Comparison of ENCODE assay signal across 23 mouse cellular contexts in the genomic region with DNA sequence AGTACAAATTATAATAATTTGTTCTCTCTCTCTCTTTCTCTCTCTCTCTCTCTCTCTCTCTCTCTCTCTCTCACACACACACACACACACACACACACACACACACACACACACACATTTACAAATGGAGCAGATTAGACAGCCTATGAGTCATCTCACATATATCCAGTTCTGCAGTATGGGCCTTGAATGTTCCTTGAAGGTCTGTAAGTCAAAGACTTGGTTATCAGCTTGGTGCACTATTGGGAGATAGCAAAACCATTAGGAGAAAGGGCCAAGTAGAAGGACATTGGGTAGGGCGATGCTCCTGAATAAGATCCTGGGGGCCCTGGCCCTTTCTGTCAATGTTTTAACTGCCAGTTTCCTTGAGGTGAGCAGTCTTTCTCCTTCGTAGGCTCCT.
DNase-seq lines count a peak whose midpoint lies in the region; ATAC-seq and TF ChIP-seq lines count a peak whose summit lies in the region.
"Had no signal": no experiment of that assay in that cellular context is flagged by ENCODE, and none has a peak within 500 bp of the region (broad histone marks: within the 10 kb centered on the region; RNA-seq: fewer than 3 reads in every experiment).

No protein-coding gene starts in this region.

- TF ChIP-seq POLR2A in MEL (IDR thresholded peaks at IDR 0.05; ENCODE audit: control insufficient read depth in 1 of 2, insufficient read depth in 1 of 2, low read depth in 1 of 2, low read length in 2 of 2, poor library complexity in 1 of 2): no peak

- peak; percentile 4 for DNase-seq in midbrain, embryonic 11.5 days (ENCODE audit: low spot score, missing footprints)
- DNase-seq in midbrain, postnatal 0 days (ENCODE audit: low spot score): no peak
- DNase-seq in 3T3-L1 (ENCODE audit: low read depth, low spot score) (peak; percentile 16), MEL (ENCODE audit: low read depth, low spot score) (peak; percentile 16)
- no peak for DNase-seq in left cerebral cortex, adult 2 months (ENCODE audit: extremely low spot score in 1 of 2, low spot score in 2 of 2)
- DNase-seq: adrenal gland, adult 2 months; adrenal gland, postnatal 14 days; cerebellum, adult 11-12 months; cerebellum, adult 8-10 months; cerebellum, postnatal 10 days; cerebellum, postnatal 36 days; embryo, embryonic 11 days; gastrocnemius, postnatal 25 days; heart, adult 2 months had no signal

- TF ChIP-seq CTCF in midbrain, postnatal 0 days (IDR thresholded peaks at IDR 0.05): no peak
- no peak for TF ChIP-seq CTCF in MEL (IDR thresholded peaks at IDR 0.05 in 2 of 3, conservative IDR thresholded peaks at IDR 0.05 in 1 of 3; ENCODE audit: control insufficient read depth in 1 of 3, insufficient read depth in 1 of 3, low read depth in 2 of 3, low read length in 3 of 3, poor library complexity in 1 of 3, severe bottlenecking in 1 of 3)
- TF ChIP-seq CTCF in left cerebral cortex, adult 2 months (IDR thresholded peaks at IDR 0.05): no peak

- ATAC-seq in midbrain, embryonic 11.5 days (ENCODE audit: low FRiP score): no peak
- ATAC-seq in midbrain, postnatal 0 days (ENCODE audit: low FRiP score): no peak
- peak; percentile 78; the same call in 1 of the 2 replicates for ATAC-seq in megakaryocyte-erythroid progenitor cell, adult 5-6 weeks (replicated peaks; ENCODE audit: low FRiP score, low TSS enrichment, poor library complexity, severe bottlenecking)
- ATAC-seq: forebrain, embryonic 15.5 days had no signal

- no peak overlapping the region for H3K4me3 ChIP-seq in midbrain, embryonic 11.5 days (ENCODE audit: low read depth, low read length)
- no peak overlapping the region for H3K4me3 ChIP-seq in midbrain, postnatal 0 days (ENCODE audit: low read depth, low read length)
- no peak overlapping the region for H3K4me3 ChIP-seq in MEL (ENCODE audit: control insufficient read depth in 1 of 2, insufficient read depth in 1 of 2, low read depth in 2 of 2, low read length in 2 of 2)
- no peak overlapping the region for H3K4me3 ChIP-seq in left cerebral cortex, adult 2 months
- H3K4me3 ChIP-seq: embryonic facial prominence, embryonic 10.5 days; embryonic facial prominence, embryonic 13.5 days; erythroblast, embryonic 14.5 days; forebrain, embryonic 12.5 days; forebrain, embryonic 15.5 days; heart, adult 2 months; heart, embryonic 10.5 days; hindbrain, embryonic 12.5 days; hindbrain, embryonic 15.5 days had no signal

- H3K9ac ChIP-seq in midbrain, embryonic 11.5 days (ENCODE audit: low read length): no peak overlapping the region
- H3K9ac ChIP-seq in midbrain, postnatal 0 days (replicated peaks; ENCODE audit: low read length, poor library complexity, severe bottlenecking): no peak overlapping the region
- no peak overlapping the region for H3K9ac ChIP-seq in MEL (ENCODE audit: control insufficient read depth, low read depth, low read length, poor library complexity, severe bottlenecking)
- H3K9ac ChIP-seq: embryonic facial prominence, embryonic 13.5 days; forebrain, embryonic 12.5 days; forebrain, embryonic 15.5 days; hindbrain, embryonic 12.5 days; hindbrain, embryonic 15.5 days had no signal

- no peak for TF ChIP-seq EP300 in MEL (IDR thresholded peaks at IDR 0.05; ENCODE audit: low read depth in 1 of 2, low read length in 2 of 2)

- H3K4me1 ChIP-seq in midbrain, embryonic 11.5 days (ENCODE audit: control insufficient read depth, insufficient read depth, low read length): no peaks in the 10 kb centered on the region
- H3K4me1 ChIP-seq in midbrain, postnatal 0 days (ENCODE audit: insufficient read depth, low read length): no peaks in the 10 kb centered on the region
- no peaks in the 10 kb centered on the region for H3K4me1 ChIP-seq in MEL (ENCODE audit: control insufficient read depth in 1 of 2, insufficient read depth in 2 of 2, low read length in 2 of 2)
- H3K4me1 ChIP-seq: embryonic facial prominence, embryonic 10.5 days; embryonic facial prominence, embryonic 13.5 days; forebrain, embryonic 12.5 days; forebrain, embryonic 15.5 days; heart, embryonic 10.5 days; hindbrain, embryonic 12.5 days; hindbrain, embryonic 15.5 days had no signal

- no peaks in the 10 kb centered on the region for H3K36me3 ChIP-seq in midbrain, embryonic 11.5 days (ENCODE audit: control insufficient read depth, insufficient read depth, low read length)
- H3K36me3 ChIP-seq in midbrain, postnatal 0 days (ENCODE audit: insufficient read depth, low read length): no peaks in the 10 kb centered on the region
- no peaks in the 10 kb centered on the region for H3K36me3 ChIP-seq in MEL (ENCODE audit: control insufficient read depth in 1 of 2, insufficient read depth in 2 of 2, low read length in 2 of 2)
- H3K36me3 ChIP-seq: embryonic facial prominence, embryonic 10.5 days; embryonic facial prominence, embryonic 13.5 days; forebrain, embryonic 12.5 days; forebrain, embryonic 15.5 days; heart, embryonic 10.5 days; hindbrain, embryonic 12.5 days; hindbrain, embryonic 15.5 days had no signal

- no peak overlapping the region for H3K4me2 ChIP-seq in midbrain, embryonic 11.5 days
- no peak overlapping the region for H3K4me2 ChIP-seq in midbrain, postnatal 0 days (ENCODE audit: low read depth, low read length, poor library complexity, severe bottlenecking)
- H3K4me2 ChIP-seq: embryonic facial prominence, embryonic 13.5 days; forebrain, embryonic 12.5 days; forebrain, embryonic 15.5 days; hindbrain, embryonic 12.5 days; hindbrain, embryonic 15.5 days had no signal

- H3K9me3 ChIP-seq in midbrain, embryonic 11.5 days (ENCODE audit: control insufficient read depth, low read length): no peaks in the 10 kb centered on the region
- no peaks in the 10 kb centered on the region for H3K9me3 ChIP-seq in midbrain, postnatal 0 days (ENCODE audit: low read length)
- H3K9me3 ChIP-seq in MEL (replicated peaks; ENCODE audit: insufficient read depth, low read length): no peaks in the 10 kb centered on the region
- H3K9me3 ChIP-seq: embryonic facial prominence, embryonic 10.5 days; embryonic facial prominence, embryonic 13.5 days; forebrain, embryonic 12.5 days; forebrain, embryonic 15.5 days; heart, embryonic 10.5 days; hindbrain, embryonic 12.5 days; hindbrain, embryonic 15.5 days had no signal

- H3K79me2 ChIP-seq in MEL (ENCODE audit: control insufficient read depth, insufficient read depth, low read length, poor library complexity): no peaks in the 10 kb centered on the region

- no peak for TF ChIP-seq RAD21 in MEL (IDR thresholded peaks at IDR 0.05; ENCODE audit: low read depth, low read length)

- no peaks in the 10 kb centered on the region for H3K27me3 ChIP-seq in midbrain, embryonic 11.5 days (ENCODE audit: control insufficient read depth, insufficient read depth, low read length)
- no peaks in the 10 kb centered on the region for H3K27me3 ChIP-seq in midbrain, postnatal 0 days (ENCODE audit: insufficient read depth, low read length)
- H3K27me3 ChIP-seq in MEL (ENCODE audit: control insufficient read depth in 1 of 2, insufficient read depth in 2 of 2, low read length in 2 of 2): peaks cover 1 to 3% of the 10 kb centered on the region in 2 experiments; a peak in 3 of 4 replicates
- H3K27me3 ChIP-seq: embryonic facial prominence, embryonic 13.5 days; forebrain, embryonic 12.5 days; forebrain, embryonic 15.5 days; hindbrain, embryonic 12.5 days; hindbrain, embryonic 15.5 days had no signal

- intact Hi-C loops in left cerebral cortex, adult 2 months (cut with DNase I): no loop called here

- WGBS in midbrain, embryonic 11.5 days: 87% methylated on average over 2 of the region's 2 CpGs
- 77% methylated on average over 2 of the region's 2 CpGs for WGBS in midbrain, postnatal 0 days

- no peak overlapping the region for H3K27ac ChIP-seq in midbrain, embryonic 11.5 days (ENCODE audit: low read depth, low read length)
- H3K27ac ChIP-seq in midbrain, postnatal 0 days (ENCODE audit: low read depth, low read length): no peak overlapping the region
- H3K27ac ChIP-seq in MEL (ENCODE audit: control insufficient read depth, low read depth, low read length): no peak overlapping the region
- H3K27ac ChIP-seq in left cerebral cortex, adult 2 months: no peak overlapping the region
- H3K27ac ChIP-seq: embryonic facial prominence, embryonic 10.5 days; embryonic facial prominence, embryonic 13.5 days; forebrain, embryonic 12.5 days; forebrain, embryonic 15.5 days; heart, adult 2 months; heart, embryonic 10.5 days; hindbrain, embryonic 12.5 days; hindbrain, embryonic 15.5 days had no signal

TF ChIP-seq in MEL, 35 proteins besides CTCF, POLR2A, EP300 and RAD21:
- no peak for TF ChIP-seq SMC3 (IDR thresholded peaks at IDR 0.05; ENCODE audit: low read depth, low read length)
- no peak for TF ChIP-seq NELFE (IDR thresholded peaks at IDR 0.05; ENCODE audit: low read depth, low read length)
- no peak for TF ChIP-seq E2F4 (IDR thresholded peaks at IDR 0.05; ENCODE audit: borderline replicate concordance, low read depth, low read length)
- no peak for TF ChIP-seq BHLHE40 (IDR thresholded peaks at IDR 0.05; ENCODE audit: borderline replicate concordance, low read depth, low read length)
- TF ChIP-seq UBTF (IDR thresholded peaks at IDR 0.05; ENCODE audit: borderline replicate concordance, insufficient read depth, low read depth, low read length): no peak
- TF ChIP-seq MAX (IDR thresholded peaks at IDR 0.05; ENCODE audit: low read length): no peak
- no peak for TF ChIP-seq ELF1 (IDR thresholded peaks at IDR 0.05; ENCODE audit: low read depth, low read length)
- no peak for TF ChIP-seq POLR2AphosphoS2 (IDR thresholded peaks at IDR 0.05; ENCODE audit: low read length)
- no peak for TF ChIP-seq GATA1 (IDR thresholded peaks at IDR 0.05; ENCODE audit: low read depth, low read length)
- no peak for TF ChIP-seq MXI1 (IDR thresholded peaks at IDR 0.05; ENCODE audit: low read depth, low read length)

Comparison
In these comparisons a context has a peak if more than half of its experiments do, and no peak if none do; other contexts are left out.
1. DNase-seq: peak in midbrain, embryonic 11.5 days (single experiment), 3T3-L1 (single experiment) and MEL (single experiment); none in midbrain, postnatal 0 days (single experiment) and left cerebral cortex, adult 2 months (0 of 2).